Mouse (Mus musculus) embryonic facial prominence, embryonic 12.5 days (tissue): ENCODE measurements around the gene Ntm. TPM values are rescaled to one million over a fixed set of nuclear protein-coding genes. Genes with fewer than 3 reads are reported as not detected.

Experiments
- ATAC-seq: fragments of 200-750 bp; cut with Nextera tagmentation; 2 replicates; pipeline ENCODE4 v1.8.0; 2017; ENCODE audit not compliant: insufficient number of reproducible peaks, insufficient read depth, low FRiP score, low TSS enrichment
- H3K27ac ChIP-seq: fragments of 300-500 bp; sonication (generic); 2 replicates; pipeline ENCODE4 v1.5.1; 2016; ENCODE audit warnings: mild to moderate bottlenecking
- H3K27me3 ChIP-seq: fragments of 300-500 bp; sonication (generic); 2 replicates; pipeline ENCODE4 v1.6.1; 2016; ENCODE audit warnings: mild to moderate bottlenecking, moderate library complexity
- H3K36me3 ChIP-seq: fragments of 300-500 bp; sonication (generic); 2 replicates; pipeline ENCODE4 v1.6.1; 2016; ENCODE audit warnings: mild to moderate bottlenecking
- H3K4me1 ChIP-seq: fragments of 300-500 bp; sonication (generic); 2 replicates; pipeline ENCODE4 v1.6.1; 2016
- H3K4me2 ChIP-seq: fragments of 300-500 bp; sonication (generic); replicated peaks from 2 replicates; pipeline ENCODE4 v1.6.1; 2016; ENCODE audit warnings: mild to moderate bottlenecking, moderate library complexity
- H3K4me3 ChIP-seq: fragments of 300-500 bp; sonication (generic); 2 replicates; pipeline ENCODE4 v1.5.1; 2016; ENCODE audit warnings: mild to moderate bottlenecking
- H3K9ac ChIP-seq: fragments of 300-500 bp; sonication (generic); 2 replicates; pipeline ENCODE4 v1.6.1; 2016; ENCODE audit warnings: mild to moderate bottlenecking, moderate library complexity
- H3K9me3 ChIP-seq: fragments of 300-500 bp; sonication (generic); 2 replicates; pipeline ENCODE4 v1.6.1; 2016; ENCODE audit warnings: mild to moderate bottlenecking, moderate library complexity
- WGBS: fragments of 180-500 bp; shearing (Covaris S2); methylation state at CpG from one replicate; pipeline ENCODE4 v1.1.7; 2016; 5-methylcytosine and 5-hydroxymethylcytosine counted together
- polyA plus RNA-seq: library from polyadenylated mRNA; unstranded; fragments of >200 nt; fragmentation: Nextera tagmentation; extraction: Ambion mirVana; gene quantifications from 2 replicates; pipeline ENCODE4 v1.2.1, GENCODE M21; 2016

The Ntm gene
- polyA plus RNA-seq, 1 experiment from 2014 or later, result 23.0 TPM

- WGBS, result 81% methylated on average over 9 of the region's 9 CpGs
- no peak overlapping the region for H3K4me3 ChIP-seq
- no peak overlapping the region for H3K9ac ChIP-seq
- ATAC-seq, result no peak
- no peak overlapping the region for H3K4me2 ChIP-seq
- H3K27ac ChIP-seq, result no peak overlapping the region
- H3K9me3 ChIP-seq, result no peaks in the 10 kb centered on the region
- H3K36me3 ChIP-seq, result no peaks in the 10 kb centered on the region
- H3K4me1 ChIP-seq, result no peaks in the 10 kb centered on the region
- no peaks in the 10 kb centered on the region for H3K27me3 ChIP-seq
These were observed 367.6 kb downstream of the Ntm start for GRCm38 (mm10) chr9:29595321-29595720.

- ATAC-seq, result no peak
- no peaks in the 10 kb centered on the region for H3K36me3 ChIP-seq
- H3K4me2 ChIP-seq, result no peak overlapping the region
- H3K4me3 ChIP-seq, result no peak overlapping the region
- H3K27me3 ChIP-seq, result no peaks in the 10 kb centered on the region
- H3K4me1 ChIP-seq, result no peaks in the 10 kb centered on the region
- H3K27ac ChIP-seq, result no peak overlapping the region
- H3K9ac ChIP-seq, result no peak overlapping the region
- 79% methylated on average over 21 of the region's 21 CpGs for WGBS
- H3K9me3 ChIP-seq, result no peaks in the 10 kb centered on the region
These were observed 368.2 kb downstream of the Ntm start for GRCm38 (mm10) chr9:29594537-29595294.

- Histone ChIP-seq H3K36me3 (no peaks in the 10 kb centered on the region), H3K4me3 (no peak overlapping the region), H3K4me1 (no peaks in the 10 kb centered on the region), H3K9ac (no peak overlapping the region), H3K4me2 (no peak overlapping the region), H3K9me3 (no peaks in the 10 kb centered on the region), H3K27me3 (no peaks in the 10 kb centered on the region), H3K27ac (no peak overlapping the region)
- WGBS, result 61% methylated on average over 5 of the region's 5 CpGs
- ATAC-seq, result no peak
These were observed 375.6 kb downstream of the Ntm start for GRCm38 (mm10) chr9:29587376-29587775.

GRCm38 (mm10) chr9:29586381-29586770 lies 376.6 kb downstream of the Ntm start:
- H3K4me1 ChIP-seq, result no peaks in the 10 kb centered on the region
- no peaks in the 10 kb centered on the region for H3K36me3 ChIP-seq
- H3K4me2 ChIP-seq, result no peak overlapping the region
- WGBS, result 89% methylated on average over 10 of the region's 10 CpGs
- no peak for ATAC-seq
- no peaks in the 10 kb centered on the region for H3K9me3 ChIP-seq
- no peak overlapping the region for H3K9ac ChIP-seq
- no peak overlapping the region for H3K4me3 ChIP-seq
- H3K27ac ChIP-seq, result no peak overlapping the region
- no peaks in the 10 kb centered on the region for H3K27me3 ChIP-seq

GRCm38 (mm10) chr9:29585746-29586380 lies 377.1 kb downstream of the Ntm start:
- Histone ChIP-seq H3K9ac (no peak overlapping the region), H3K9me3 (no peaks in the 10 kb centered on the region), H3K36me3 (no peaks in the 10 kb centered on the region), H3K4me1 (no peaks in the 10 kb centered on the region), H3K4me2 (no peak overlapping the region), H3K4me3 (no peak overlapping the region), H3K27ac (no peak overlapping the region), H3K27me3 (no peaks in the 10 kb centered on the region)
- no peak for ATAC-seq
- WGBS, result 56% methylated on average over 8 of the region's 8 CpGs

GRCm38 (mm10) chr9:29578226-29578625 lies 384.7 kb downstream of the Ntm start:
- no peak for ATAC-seq

GRCm38 (mm10) chr9:29576051-29576533 lies 386.8 kb downstream of the Ntm start:
- ATAC-seq, result no peak
- WGBS, result 50% methylated on average over 4 of the region's 4 CpGs
- H3K27ac ChIP-seq, result no peak overlapping the region
- no peak overlapping the region for H3K4me3 ChIP-seq
- no peaks in the 10 kb centered on the region for H3K36me3 ChIP-seq
- H3K4me1 ChIP-seq, result no peaks in the 10 kb centered on the region
- no peak overlapping the region for H3K4me2 ChIP-seq
- H3K9me3 ChIP-seq, result no peaks in the 10 kb centered on the region
- H3K9ac ChIP-seq, result no peak overlapping the region
- H3K27me3 ChIP-seq, result 0 out of 2 replicates have a peak, but pooled peaks cover 3% of the 10 kb centered on the region

More at GRCm38 (mm10) chr9:29578226-29578625, 384.7 kb downstream of the Ntm start:
- H3K4me3 ChIP-seq, result no peak overlapping the region
- H3K4me1 ChIP-seq, result no peaks in the 10 kb centered on the region
- H3K9me3 ChIP-seq, result no peaks in the 10 kb centered on the region
- 72% methylated on average over 11 of the region's 11 CpGs for WGBS
- H3K36me3 ChIP-seq, result no peaks in the 10 kb centered on the region
- no peak overlapping the region for H3K9ac ChIP-seq
- no peak overlapping the region for H3K4me2 ChIP-seq
- H3K27me3 ChIP-seq, result 0 out of 2 replicates have a peak, but pooled peaks cover 3% of the 10 kb centered on the region
- H3K27ac ChIP-seq, result no peak overlapping the region

- WGBS, result 73% methylated on average over 5 of the region's 5 CpGs
- H3K9me3 ChIP-seq, result no peaks in the 10 kb centered on the region
- no peaks in the 10 kb centered on the region for H3K4me1 ChIP-seq
- H3K9ac ChIP-seq, result no peak overlapping the region
- no peak overlapping the region for H3K27ac ChIP-seq
- no peak for ATAC-seq
- H3K4me3 ChIP-seq, result no peak overlapping the region
- H3K4me2 ChIP-seq, result no peak overlapping the region
- 0 out of 2 replicates have a peak, but pooled peaks cover 3% of the 10 kb centered on the region for H3K27me3 ChIP-seq
- no peaks in the 10 kb centered on the region for H3K36me3 ChIP-seq
These were observed 388.4 kb downstream of the Ntm start for GRCm38 (mm10) chr9:29574548-29574947.

- Histone ChIP-seq H3K9ac (no peak overlapping the region), H3K36me3 (no peaks in the 10 kb centered on the region), H3K27ac (no peak overlapping the region), H3K4me3 (no peak overlapping the region), H3K4me2 (no peak overlapping the region), H3K9me3 (no peaks in the 10 kb centered on the region), H3K4me1 (peaks cover 11% of the 10 kb centered on the region), H3K27me3 (no peaks in the 10 kb centered on the region)
- ATAC-seq, result no peak
- 48% methylated on average over 5 of the region's 5 CpGs for WGBS
These were observed 394.4 kb downstream of the Ntm start for GRCm38 (mm10) chr9:29568571-29568970.

GRCm38 (mm10) chr9:29562419-29563071 lies 400.4 kb downstream of the Ntm start:
- Histone ChIP-seq H3K4me1 (peaks cover 19% of the 10 kb centered on the region), H3K36me3 (no peaks in the 10 kb centered on the region), H3K4me3 (no peak overlapping the region), H3K27ac (no peak overlapping the region), H3K9me3 (no peaks in the 10 kb centered on the region), H3K27me3 (no peaks in the 10 kb centered on the region), H3K9ac (no peak overlapping the region), H3K4me2 (no peak overlapping the region)
- no peak for ATAC-seq
- 80% methylated on average over 5 of the region's 5 CpGs for WGBS

- H3K4me1 ChIP-seq, result peaks cover 12% of the 10 kb centered on the region
- 86% methylated on average over 4 of the region's 4 CpGs for WGBS
- no peak for ATAC-seq
- no peak overlapping the region for H3K4me3 ChIP-seq
- H3K27me3 ChIP-seq, result no peaks in the 10 kb centered on the region
- H3K36me3 ChIP-seq, result no peaks in the 10 kb centered on the region
- H3K4me2 ChIP-seq, result no peak overlapping the region
- H3K9me3 ChIP-seq, result no peaks in the 10 kb centered on the region
- no peak overlapping the region for H3K9ac ChIP-seq
- no peak overlapping the region for H3K27ac ChIP-seq
These were observed 404.0 kb downstream of the Ntm start for GRCm38 (mm10) chr9:29558915-29559314.

- Histone ChIP-seq H3K27ac (no peak overlapping the region), H3K4me3 (no peak overlapping the region), H3K27me3 (no peaks in the 10 kb centered on the region), H3K36me3 (no peaks in the 10 kb centered on the region), H3K9ac (no peak overlapping the region), H3K4me1 (no peaks in the 10 kb centered on the region), H3K4me2 (no peak overlapping the region), H3K9me3 (no peaks in the 10 kb centered on the region)
- 88% methylated on average over 8 of the region's 8 CpGs for WGBS
- ATAC-seq, result no peak
These were observed 412.4 kb downstream of the Ntm start for GRCm38 (mm10) chr9:29550582-29550981.
